Mouse (Mus musculus) embryonic facial prominence, embryonic 13.5 days (tissue): ENCODE data around the gene 1500015O10Rik. TPM values are rescaled to one million over a fixed set of nuclear protein-coding genes. Genes with fewer than 3 reads are reported as not detected.
A peak's percentile ranks its signal among the peaks of the same experiment; 100 is the strongest.

Source experiments
- ATAC-seq: fragments of 200-750 bp; cut with Nextera tagmentation; 2 replicates; pipeline ENCODE4 v1.8.0; 2017; ENCODE audit warnings: low read depth; ENCODE audit not compliant: insufficient number of reproducible peaks, insufficient read depth, low FRiP score, low TSS enrichment
- H3K27ac ChIP-seq: fragments of 300-500 bp; sonication (generic); 2 replicates; pipeline ENCODE4 v1.5.1; 2015; ENCODE audit warnings: moderate library complexity, mild to moderate bottlenecking, inconsistent platforms
- H3K27me3 ChIP-seq: fragments of 300-500 bp; sonication (generic); 2 replicates; pipeline ENCODE4 v1.6.1; 2015; ENCODE audit warnings: mild to moderate bottlenecking, inconsistent platforms
- H3K36me3 ChIP-seq: fragments of 300-500 bp; sonication (generic); 2 replicates; pipeline ENCODE4 v1.6.1; 2015; ENCODE audit warnings: mild to moderate bottlenecking, inconsistent platforms
- H3K4me1 ChIP-seq: fragments of 300-500 bp; sonication (generic); 2 replicates; pipeline ENCODE4 v1.6.1; 2015; ENCODE audit warnings: inconsistent platforms
- H3K4me2 ChIP-seq: fragments of 300-500 bp; sonication (generic); 2 replicates; pipeline ENCODE4 v1.6.1; 2015; ENCODE audit warnings: moderate library complexity, mild to moderate bottlenecking, inconsistent platforms
- H3K4me3 ChIP-seq: fragments of 300-500 bp; sonication (generic); 2 replicates; pipeline ENCODE4 v1.5.1; 2015; ENCODE audit warnings: mild to moderate bottlenecking, inconsistent platforms
- H3K9ac ChIP-seq: fragments of 300-500 bp; sonication (generic); 2 replicates; pipeline ENCODE4 v1.6.1; 2015; ENCODE audit warnings: mild to moderate bottlenecking, inconsistent platforms
- H3K9me3 ChIP-seq: fragments of 300-500 bp; sonication (generic); 2 replicates; pipeline ENCODE4 v1.6.1; 2016; ENCODE audit warnings: inconsistent platforms
- WGBS: fragments of 180-500 bp; shearing (Covaris S2); methylation state at CpG from one replicate; pipeline ENCODE4 v1.1.7; 2015; ENCODE audit warnings: mixed read lengths; 5-methylcytosine and 5-hydroxymethylcytosine counted together
- polyA plus RNA-seq: library from polyadenylated mRNA; unstranded; fragments of >200 nt; fragmentation: Nextera tagmentation; extraction: Ambion mirVana; gene quantifications from 2 replicates; pipeline ENCODE4 v1.2.1, GENCODE M21; 2015

The 1500015O10Rik gene
- 6.0 and 12.4 TPM in 2 replicates for polyA plus RNA-seq

DNA sequence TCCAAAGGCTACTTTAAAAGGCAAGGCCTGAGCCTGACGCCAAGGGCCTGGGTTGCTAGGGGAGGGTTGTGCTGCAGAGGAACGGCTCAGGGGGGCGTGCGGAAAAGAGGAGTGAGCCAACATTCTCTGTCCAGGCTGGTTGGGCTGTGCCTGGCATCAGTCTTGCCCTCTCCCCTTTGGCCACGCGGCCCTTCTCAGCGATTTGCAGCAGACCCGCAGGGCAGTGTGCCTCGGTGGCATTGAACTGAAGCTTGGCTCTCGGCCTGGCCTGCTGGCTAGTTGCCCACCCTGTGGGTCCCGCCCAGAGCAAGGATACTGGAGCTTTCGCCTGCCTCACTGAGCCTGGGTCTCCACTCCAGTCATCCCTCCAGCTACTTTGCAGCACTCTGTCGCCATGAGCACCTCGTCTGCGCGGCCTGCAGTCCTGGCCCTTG lies at the start of gene 1500015O10Rik:
Gene 1500015O10Rik, plus strand, starts transcription at position 112 of the 434 bp plus-strand sequence.
- Histone ChIP-seq H3K4me3 (no peak within 1 kb of the TSS), H3K4me2 (no peak within 1 kb of the TSS), H3K36me3 (no peaks in the 10 kb centered on the region), H3K27me3 (no peaks in the 10 kb centered on the region), H3K4me1 (peaks cover 17% of the 10 kb centered on the region), H3K9ac (no peak within 1 kb of the TSS), H3K9me3 (peaks cover 6% of the 10 kb centered on the region; the same call in 1 of the 2 replicates), H3K27ac (peak within 1 kb of the TSS; percentile 49)
- WGBS = 61% methylated on average over 16 of the region's 16 CpGs
- peak; percentile 71 for ATAC-seq

DNA sequence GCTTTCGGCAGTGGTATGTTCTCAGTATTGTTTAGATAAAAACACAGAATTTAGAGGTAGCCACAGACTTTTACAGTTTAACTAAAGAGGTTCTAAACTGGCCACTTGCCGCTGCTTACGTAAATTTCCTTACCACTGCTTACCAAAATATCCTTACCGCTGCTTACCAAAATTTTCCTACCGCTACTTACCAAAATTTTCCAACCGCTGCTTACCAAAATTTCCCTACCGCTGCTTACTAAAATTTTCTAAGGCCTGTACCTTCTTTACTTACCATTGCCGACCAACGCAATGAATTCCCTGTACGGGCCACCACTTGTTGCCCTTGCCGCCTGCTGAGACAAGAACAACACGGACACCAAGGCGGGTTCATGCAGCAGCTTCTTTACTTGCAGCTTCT lies 40.4 kb upstream of the 1500015O10Rik start:
- peaks cover 9% of the 10 kb centered on the region for H3K4me1 ChIP-seq
- no peak overlapping the region for H3K4me3 ChIP-seq
- H3K27ac ChIP-seq = no peak overlapping the region
- H3K9me3 ChIP-seq = peaks cover 9% of the 10 kb centered on the region
- no peak overlapping the region for H3K9ac ChIP-seq
- WGBS = 87% methylated on average over 13 of the region's 13 CpGs
- no peaks in the 10 kb centered on the region for H3K27me3 ChIP-seq
- ATAC-seq = no peak
- H3K36me3 ChIP-seq = no peaks in the 10 kb centered on the region
- H3K4me2 ChIP-seq = no peak overlapping the region

DNA sequence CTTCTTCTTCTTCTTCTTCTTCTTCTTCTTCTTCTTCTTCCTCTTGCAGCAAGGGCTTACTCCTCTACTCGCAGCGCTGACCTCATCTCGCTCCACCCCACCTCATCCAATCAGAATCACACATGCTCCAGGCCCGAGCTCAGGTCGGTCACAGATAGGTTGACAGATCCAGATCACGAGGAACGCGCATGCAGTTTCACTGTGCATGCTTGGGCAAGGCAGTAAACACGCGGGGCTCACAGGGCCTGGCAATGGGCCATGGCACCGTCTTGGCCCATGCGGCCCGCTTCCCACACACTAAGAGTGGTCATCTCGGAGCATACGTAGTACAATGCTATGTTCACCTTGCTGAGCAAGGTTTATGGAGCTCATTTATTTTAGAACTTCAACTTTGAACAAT lies 39.9 kb upstream of the 1500015O10Rik start:
- WGBS = 95% methylated on average over 15 of the region's 15 CpGs
- Histone ChIP-seq H3K27me3 (no peaks in the 10 kb centered on the region), H3K36me3 (no peaks in the 10 kb centered on the region), H3K9me3 (peaks cover 9% of the 10 kb centered on the region), H3K27ac (no peak overlapping the region), H3K4me2 (no peak overlapping the region), H3K9ac (no peak overlapping the region), H3K4me3 (no peak overlapping the region), H3K4me1 (peaks cover 14% of the 10 kb centered on the region)
- ATAC-seq = no peak

DNA sequence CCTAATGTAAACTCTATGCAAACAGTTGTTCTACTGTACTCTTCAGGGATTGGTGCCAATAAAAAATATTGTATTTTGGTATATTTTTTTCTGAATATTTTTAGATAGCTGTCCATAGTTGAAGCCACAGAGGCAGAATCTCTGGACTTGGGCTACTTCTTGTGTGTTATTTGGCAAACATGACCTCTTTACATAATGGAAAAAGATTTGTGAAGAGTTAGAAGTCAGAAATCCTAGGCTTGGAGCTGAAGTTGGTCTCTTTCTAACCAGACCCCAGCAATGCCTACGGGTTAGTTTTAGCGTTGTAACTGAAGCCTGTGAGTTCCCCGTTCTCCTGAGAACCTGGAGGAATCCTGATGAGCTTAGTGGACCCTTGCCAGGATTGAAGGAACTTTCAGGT lies 36.3 kb upstream of the 1500015O10Rik start:
- H3K36me3 ChIP-seq = no peaks in the 10 kb centered on the region
- no peak overlapping the region for H3K4me3 ChIP-seq
- H3K9ac ChIP-seq = no peak overlapping the region
- ATAC-seq = no peak
- H3K27me3 ChIP-seq = no peaks in the 10 kb centered on the region
- H3K27ac ChIP-seq = peak overlapping the region; percentile 84
- H3K4me2 ChIP-seq = no peak overlapping the region
- peaks cover 22% of the 10 kb centered on the region for H3K4me1 ChIP-seq
- no peaks in the 10 kb centered on the region for H3K9me3 ChIP-seq
- WGBS = 66% methylated on average over 3 of the region's 3 CpGs

DNA sequence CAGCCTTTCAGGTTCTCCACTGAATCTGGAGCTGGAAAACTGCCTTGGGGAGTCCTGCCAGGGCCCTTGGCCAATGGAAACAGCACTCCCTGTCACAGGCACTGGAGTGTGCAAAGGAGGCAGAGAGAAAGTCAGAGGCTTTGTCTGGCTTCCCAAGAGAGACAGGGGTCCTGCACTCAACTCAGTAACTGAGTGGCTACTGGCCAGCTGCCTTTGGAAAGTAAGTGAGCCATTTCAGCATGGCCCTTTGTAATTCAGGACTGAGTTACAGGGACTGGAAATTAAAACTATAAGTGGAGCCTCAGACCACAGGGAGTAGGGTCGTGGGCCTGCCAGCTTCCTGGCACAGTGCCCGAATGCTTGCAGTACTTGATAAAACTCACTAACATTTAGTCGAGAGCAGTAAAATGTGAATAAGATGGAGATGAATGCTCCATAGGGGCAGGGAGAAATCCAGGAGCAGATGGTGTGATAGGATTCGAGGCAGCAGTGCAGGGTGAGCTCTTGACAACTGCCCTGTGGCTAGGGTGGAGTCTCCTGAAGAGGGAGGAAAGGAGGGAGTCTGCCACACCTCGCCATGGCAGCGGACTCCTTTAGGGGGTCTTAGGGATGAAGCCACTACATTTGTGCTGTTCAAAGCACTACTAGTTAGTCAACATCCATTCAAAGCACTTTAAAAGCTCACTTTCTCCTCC lies 35.4 kb upstream of the 1500015O10Rik start:
- Histone ChIP-seq H3K4me2 (peak overlapping the region; percentile 16; the same call in 1 of the 2 replicates), H3K9ac (no peak overlapping the region), H3K36me3 (no peaks in the 10 kb centered on the region), H3K9me3 (no peaks in the 10 kb centered on the region), H3K27ac (peak overlapping the region; percentile 84), H3K27me3 (no peaks in the 10 kb centered on the region), H3K4me3 (no peak overlapping the region), H3K4me1 (peaks cover 22% of the 10 kb centered on the region)
- ATAC-seq = peak; percentile 88
- WGBS = 33% methylated on average over 6 of the region's 6 CpGs

DNA sequence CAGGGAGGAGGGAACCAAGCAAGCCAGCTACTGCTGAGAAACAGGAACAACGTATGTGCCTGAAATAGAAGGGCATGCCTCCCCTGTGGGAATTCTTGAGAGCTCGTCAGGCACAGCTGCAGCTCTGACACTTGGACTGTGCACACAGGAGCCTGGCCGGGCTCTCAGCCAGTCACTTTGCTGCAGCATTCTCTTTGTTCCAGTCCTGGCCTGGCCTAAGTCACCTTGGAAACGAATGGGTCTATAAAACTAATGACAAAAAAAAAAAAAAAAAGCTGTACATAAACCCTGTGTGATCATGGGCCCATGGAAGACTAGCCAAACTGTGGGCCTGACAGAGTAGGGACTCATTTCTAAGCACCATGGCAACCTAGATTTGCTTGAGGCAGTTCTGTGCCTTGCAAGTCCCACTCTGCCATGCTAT lies 31.8 kb upstream of the 1500015O10Rik start:
- peak; percentile 70; the same call in 1 of the 2 replicates for ATAC-seq
- 14% methylated on average over 4 of the region's 4 CpGs for WGBS
- no peak overlapping the region for H3K4me3 ChIP-seq
- H3K36me3 ChIP-seq = no peaks in the 10 kb centered on the region
- H3K27ac ChIP-seq = 0 out of 2 replicates have a peak overlapping the region, but pooled peaks have one; percentile 0
- H3K9ac ChIP-seq = no peak overlapping the region
- H3K27me3 ChIP-seq = no peaks in the 10 kb centered on the region
- no peak overlapping the region for H3K4me2 ChIP-seq
- H3K9me3 ChIP-seq = no peaks in the 10 kb centered on the region
- H3K4me1 ChIP-seq = peaks cover 22% of the 10 kb centered on the region

DNA sequence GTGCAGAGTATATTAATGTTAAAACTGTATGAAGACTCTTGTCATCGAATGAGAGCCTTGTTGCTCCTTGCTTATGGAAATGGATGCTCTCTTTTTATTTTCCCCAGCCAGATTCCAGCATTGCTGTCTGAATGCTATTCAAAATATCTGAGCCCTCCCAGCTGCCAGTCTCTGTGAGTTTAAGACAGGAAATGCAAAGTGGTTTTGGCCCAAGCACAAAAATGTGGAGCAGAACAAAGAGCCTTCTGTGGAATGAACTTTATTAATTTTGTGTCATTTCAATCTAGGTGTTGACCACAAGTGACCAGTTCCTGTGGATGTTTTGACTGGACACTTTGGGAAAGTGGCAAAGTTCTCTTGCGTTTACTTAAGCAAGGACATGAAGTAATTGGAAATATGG lies 15.6 kb upstream of the 1500015O10Rik start:
- Histone ChIP-seq H3K9me3 (no peaks in the 10 kb centered on the region), H3K4me1 (no peaks in the 10 kb centered on the region), H3K4me3 (no peak overlapping the region), H3K36me3 (no peaks in the 10 kb centered on the region), H3K4me2 (no peak overlapping the region), H3K27ac (no peak overlapping the region), H3K27me3 (no peaks in the 10 kb centered on the region), H3K9ac (no peak overlapping the region)
- WGBS = 89% methylated on average over 2 of the region's 2 CpGs
- no peak for ATAC-seq

DNA sequence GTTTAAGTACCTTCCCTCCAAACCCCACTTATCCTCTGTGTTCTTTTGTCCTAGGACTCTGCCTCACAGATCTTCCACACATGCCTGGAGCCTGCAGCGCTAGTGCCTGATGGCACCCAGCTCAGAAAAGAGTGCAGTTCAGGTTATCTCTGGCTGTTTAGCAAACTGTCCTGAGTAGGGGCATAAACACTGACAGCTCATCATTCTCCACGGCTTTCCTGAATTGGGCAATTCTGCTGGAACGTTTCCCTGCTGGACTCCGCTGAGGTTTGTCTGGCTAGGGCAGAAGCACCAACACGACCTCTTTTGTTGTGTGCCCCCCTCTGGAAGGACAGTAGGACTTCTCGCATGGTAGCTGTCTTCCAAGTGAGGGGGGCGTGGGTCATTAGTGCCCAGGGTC lies 12.4 kb upstream of the 1500015O10Rik start:
- Histone ChIP-seq H3K9me3 (no peaks in the 10 kb centered on the region), H3K4me2 (no peak overlapping the region), H3K4me1 (no peaks in the 10 kb centered on the region), H3K9ac (no peak overlapping the region), H3K27ac (no peak overlapping the region), H3K27me3 (no peaks in the 10 kb centered on the region), H3K4me3 (no peak overlapping the region), H3K36me3 (no peaks in the 10 kb centered on the region)
- WGBS = 75% methylated on average over 7 of the region's 7 CpGs
- ATAC-seq = no peak

DNA sequence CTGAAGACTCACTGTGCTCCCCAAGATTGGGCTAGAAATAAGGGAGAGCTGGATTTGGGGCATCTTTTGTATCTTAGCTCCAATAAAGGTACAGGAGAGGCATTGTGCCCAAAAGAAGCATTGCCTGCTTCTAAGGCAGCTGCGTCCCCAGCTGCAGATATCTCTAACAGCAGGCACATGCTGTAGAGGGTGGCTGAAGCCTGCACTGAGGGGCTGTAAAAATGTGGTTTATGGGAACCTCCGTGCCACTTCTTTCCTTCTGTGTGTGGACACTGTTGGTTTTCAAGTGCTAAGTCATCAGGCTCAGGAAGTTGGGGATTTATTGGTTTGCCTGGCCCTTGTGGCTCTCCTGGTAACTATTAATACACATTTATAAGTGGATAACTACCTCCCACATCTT lies 11.6 kb upstream of the 1500015O10Rik start:
- H3K9ac ChIP-seq = no peak overlapping the region
- ATAC-seq = no peak
- H3K4me1 ChIP-seq = no peaks in the 10 kb centered on the region
- H3K36me3 ChIP-seq = no peaks in the 10 kb centered on the region
- no peak overlapping the region for H3K27ac ChIP-seq
- no peak overlapping the region for H3K4me2 ChIP-seq
- WGBS = 80% methylated on average over 2 of the region's 2 CpGs
- H3K27me3 ChIP-seq = no peaks in the 10 kb centered on the region
- H3K4me3 ChIP-seq = no peak overlapping the region
- H3K9me3 ChIP-seq = no peaks in the 10 kb centered on the region

DNA sequence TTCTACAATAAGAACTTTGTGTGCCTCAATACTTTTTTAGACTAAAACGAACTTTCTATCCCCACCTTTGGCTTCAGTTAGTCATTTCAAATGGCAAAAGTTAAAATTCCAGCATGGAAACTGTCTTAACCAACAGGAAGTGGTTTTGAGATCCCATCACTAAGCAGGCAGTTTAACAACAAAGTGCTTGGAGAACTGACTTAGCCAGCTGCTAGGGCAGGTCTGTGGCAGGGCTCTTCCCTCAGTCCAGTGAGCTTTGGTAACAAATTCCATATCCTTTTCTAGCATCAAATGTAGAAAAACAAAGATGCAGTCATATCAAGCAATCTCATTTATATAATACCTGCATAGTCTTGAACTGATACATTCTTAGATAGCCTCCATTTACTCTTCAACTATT lies 7.9 kb upstream of the 1500015O10Rik start:
- Histone ChIP-seq H3K4me1 (no peaks in the 10 kb centered on the region), H3K4me2 (no peak overlapping the region), H3K4me3 (no peak overlapping the region), H3K27ac (no peak overlapping the region), H3K9me3 (0 out of 2 replicates have a peak, but pooled peaks cover 3% of the 10 kb centered on the region), H3K27me3 (no peaks in the 10 kb centered on the region), H3K36me3 (no peaks in the 10 kb centered on the region), H3K9ac (no peak overlapping the region)
- WGBS = 67% methylated on average over 1 of the region's 1 CpGs
- ATAC-seq = no peak

DNA sequence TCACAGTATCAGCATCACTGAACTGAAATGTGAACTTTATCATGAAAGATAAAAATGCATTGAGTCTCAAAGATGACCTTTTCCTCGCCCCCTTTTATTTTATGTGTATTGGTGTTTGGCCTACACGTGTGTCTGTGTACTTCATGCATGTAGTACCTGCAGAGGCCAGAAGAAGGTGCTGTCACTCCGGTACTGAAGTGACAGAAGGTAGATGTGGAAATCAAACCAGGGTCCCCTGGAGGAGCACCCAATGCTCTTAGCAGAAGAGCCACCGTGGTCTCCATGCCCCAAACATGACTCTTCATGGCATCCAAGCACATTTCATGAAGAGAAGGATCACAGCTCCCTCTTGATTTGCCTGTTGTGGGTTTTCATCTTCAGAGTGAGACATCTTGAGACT lies 1.7 kb downstream of the 1500015O10Rik start:
- ATAC-seq = no peak
- Histone ChIP-seq H3K27ac (peak overlapping the region; percentile 56), H3K36me3 (no peaks in the 10 kb centered on the region), H3K9ac (no peak overlapping the region), H3K4me3 (no peak overlapping the region), H3K27me3 (no peaks in the 10 kb centered on the region), H3K4me1 (peaks cover 17% of the 10 kb centered on the region), H3K9me3 (peaks cover 3% of the 10 kb centered on the region; the same call in 1 of the 2 replicates), H3K4me2 (no peak overlapping the region)
- 83% methylated on average over 4 of the region's 4 CpGs for WGBS

DNA sequence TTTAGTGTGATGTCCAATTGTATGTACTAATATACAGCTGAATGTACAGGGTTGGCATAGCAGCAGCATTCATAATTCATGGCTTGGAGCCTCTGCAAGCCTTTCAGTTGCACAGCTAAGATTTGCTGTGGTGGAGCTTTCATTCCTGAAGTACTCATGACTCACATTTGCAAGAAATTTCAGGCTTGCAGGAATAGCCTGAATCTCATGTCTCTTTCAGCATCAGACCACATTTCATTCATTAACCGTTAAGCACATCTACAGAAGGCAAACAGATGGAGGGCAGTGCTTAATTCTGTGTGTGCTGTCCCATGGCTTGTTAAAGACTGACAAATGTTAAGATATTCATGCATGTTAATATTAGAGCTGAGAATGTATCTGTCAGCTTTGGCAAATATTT lies 2.3 kb downstream of the 1500015O10Rik start:
- ATAC-seq = no peak
- H3K27ac ChIP-seq = peak overlapping the region; percentile 56
- H3K9me3 ChIP-seq = peaks cover 3% of the 10 kb centered on the region; the same call in 1 of the 2 replicates
- no peak overlapping the region for H3K4me3 ChIP-seq
- WGBS = 53% methylated on average over 1 of the region's 1 CpGs
- H3K36me3 ChIP-seq = no peaks in the 10 kb centered on the region
- no peaks in the 10 kb centered on the region for H3K27me3 ChIP-seq
- no peak overlapping the region for H3K9ac ChIP-seq
- H3K4me1 ChIP-seq = peaks cover 17% of the 10 kb centered on the region
- no peak overlapping the region for H3K4me2 ChIP-seq
